Mouse (Mus musculus) kidney, adult 2 months (tissue): ENCODE results near the gene Cldn20.
A peak's percentile ranks its signal among the peaks of the same experiment; 100 is the strongest.

Experiments used
- CTCF ChIP-seq: fragments of 200-500 bp; conservative IDR thresholded peaks from 2 replicates; pipeline ENCODE4 v1.5.1; 2011; ENCODE audit warnings: low read depth, mild to moderate bottlenecking, control low read depth, low read length, moderate library complexity, mixed read lengths; ENCODE audit not compliant: insufficient read depth, insufficient read length
- POLR2A ChIP-seq: fragments of 200-500 bp; IDR thresholded peaks from one replicate; pipeline ENCODE4 v1.6.1; 2011; ENCODE audit warnings: low read depth, low read length, control low read depth

GRCm38 (mm10) chr17:3533425-3533824, 1.1 kb downstream of the Cldn20 start:
- TF ChIP-seq CTCF, result 0 out of 2 replicates have a peak, but pooled peaks have one; percentile 6
- no peak for TF ChIP-seq POLR2A
